Mouse (Mus musculus) liver, embryonic 11.5 days (tissue): ENCODE measurements at regions not wholly inside any gene's neighbourhood (a gene's known extent, or its start where the extent isn't known, plus 50 kb on each side); places are given as distances from the start of the nearest gene placed in this dataset.

Source experiments
- ATAC-seq: fragments of 200-750 bp; cut with Nextera tagmentation; replicated peaks from 2 replicates; pipeline ENCODE4 v1.8.0; 2017; ENCODE audit warnings: moderate number of reproducible peaks, mild to moderate bottlenecking, moderate TSS enrichment, moderate library complexity; ENCODE audit not compliant: low FRiP score
- DNase-seq: peaks from one replicate; pipeline ENCODE4 v3.0.0-alpha.2; 2017; ENCODE audit warnings: low spot score
- H3K27ac ChIP-seq: fragments of 300-500 bp; sonication (generic); 2 replicates; pipeline ENCODE4 v1.5.1; 2014; ENCODE audit warnings: mild to moderate bottlenecking, low read depth, low read length, control low read depth
- H3K27me3 ChIP-seq: fragments of 300-500 bp; sonication (generic); replicated peaks from 2 replicates; pipeline ENCODE4 v1.6.1; 2014; ENCODE audit warnings: low read length, mixed read lengths; ENCODE audit not compliant: control insufficient read depth, insufficient read depth
- H3K36me3 ChIP-seq: fragments of 300-500 bp; sonication (generic); 2 replicates; pipeline ENCODE4 v1.6.1; 2014; ENCODE audit warnings: mild to moderate bottlenecking, low read length, moderate library complexity, mixed read lengths; ENCODE audit not compliant: control insufficient read depth, insufficient read depth
- H3K4me1 ChIP-seq: fragments of 300-500 bp; sonication (generic); replicated peaks from 2 replicates; pipeline ENCODE4 v1.6.1; 2014; ENCODE audit warnings: low read length, mixed read lengths; ENCODE audit not compliant: control insufficient read depth, insufficient read depth
- H3K4me2 ChIP-seq: fragments of 300-500 bp; sonication (generic); 2 replicates; pipeline ENCODE4 v1.6.1; 2014; ENCODE audit warnings: mild to moderate bottlenecking, control low read depth, moderate library complexity
- H3K4me3 ChIP-seq: fragments of 300-500 bp; sonication (generic); 2 replicates; pipeline ENCODE4 v1.5.1; 2014; ENCODE audit warnings: low read depth, low read length, control low read depth
- H3K9ac ChIP-seq: fragments of 300-500 bp; sonication (generic); 2 replicates; pipeline ENCODE4 v1.6.1; 2014; ENCODE audit warnings: low read depth, low read length, control low read depth
- H3K9me3 ChIP-seq: fragments of 300-500 bp; sonication (generic); 2 replicates; pipeline ENCODE4 v1.6.1; 2016; ENCODE audit warnings: low read length, inconsistent platforms, mixed read lengths; ENCODE audit not compliant: control insufficient read depth
- WGBS: fragments of 180-500 bp; shearing (Covaris S2); extraction: QIAGEN DNeasy Blood & Tissue Kit; methylation state at CpG from one replicate; pipeline ENCODE4 v1.1.7; 2014; 5-methylcytosine and 5-hydroxymethylcytosine counted together

DNA sequence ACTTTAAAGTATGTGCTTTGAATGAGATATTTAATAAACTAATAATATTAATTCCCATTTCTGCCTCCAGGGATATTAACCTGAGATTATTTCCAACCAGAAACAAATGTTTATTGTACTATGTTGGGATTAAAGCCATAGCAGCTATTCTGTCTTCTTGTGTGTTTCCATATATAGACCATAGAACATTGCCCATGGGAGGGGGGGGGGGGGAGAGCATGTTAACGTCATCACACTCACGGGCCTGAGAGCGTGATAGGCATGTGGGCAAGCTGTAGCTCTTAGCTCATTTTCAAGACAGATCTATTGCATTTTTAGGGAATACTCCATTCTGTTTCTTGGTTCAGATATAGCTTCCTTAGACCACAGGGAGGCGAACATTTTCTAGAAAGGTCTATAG, 149.8 kb upstream of the Tgfbr2 start:
- H3K9me3 ChIP-seq = no peaks in the 10 kb centered on the region
- H3K4me2 ChIP-seq = no peak overlapping the region
- H3K27me3 ChIP-seq = no peaks in the 10 kb centered on the region
- H3K36me3 ChIP-seq = no peaks in the 10 kb centered on the region
- no peak overlapping the region for H3K9ac ChIP-seq
- no peak overlapping the region for H3K27ac ChIP-seq
- H3K4me1 ChIP-seq = no peaks in the 10 kb centered on the region
- H3K4me3 ChIP-seq = no peak overlapping the region
- ATAC-seq (no peak), DNase-seq (no peak)
- 80% methylated on average over 4 of the region's 4 CpGs for WGBS

DNA sequence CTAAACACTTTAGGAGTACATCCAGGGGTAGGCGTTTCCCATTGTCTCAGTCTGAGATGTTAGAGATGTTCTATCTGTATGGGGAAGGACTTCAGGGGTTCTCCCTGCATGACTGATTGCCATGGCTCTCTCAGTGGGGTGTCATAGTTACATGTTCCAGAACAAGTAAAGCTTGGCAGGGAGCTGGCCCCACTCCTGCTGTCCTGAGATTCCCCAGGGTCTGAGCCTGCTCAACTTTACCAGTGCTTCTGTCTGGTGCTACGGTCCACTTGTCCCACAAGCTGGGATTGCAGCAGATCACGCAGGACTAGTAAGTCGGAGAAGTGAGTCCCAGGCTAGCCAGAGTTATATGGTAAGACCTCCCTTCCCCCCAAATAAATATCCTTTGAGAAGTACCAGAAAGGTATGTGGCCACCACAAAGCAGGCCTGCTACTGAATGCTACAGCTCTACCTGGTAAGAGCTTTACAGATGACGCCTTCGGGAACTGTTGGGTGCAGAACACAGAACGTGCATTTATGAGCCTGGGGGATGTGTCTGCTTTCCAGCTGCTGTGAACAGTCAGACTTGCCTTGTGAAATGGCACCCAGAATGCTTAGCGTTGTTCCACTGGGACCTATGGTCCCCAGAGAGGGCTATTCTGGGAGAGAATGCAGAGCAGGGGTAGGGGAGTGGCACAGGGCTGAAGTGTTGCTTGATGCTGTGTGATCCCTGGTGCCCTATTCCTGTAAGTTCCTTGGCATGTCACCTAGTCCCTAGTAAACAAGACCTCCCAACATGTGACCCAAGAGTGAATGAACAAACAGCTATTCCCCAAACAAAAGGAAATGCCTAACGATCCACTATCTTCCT, 148.9 kb upstream of the Tgfbr2 start:
- Histone ChIP-seq H3K27me3 (no peaks in the 10 kb centered on the region), H3K27ac (no peak overlapping the region), H3K9me3 (no peaks in the 10 kb centered on the region), H3K4me3 (no peak overlapping the region), H3K9ac (no peak overlapping the region), H3K36me3 (no peaks in the 10 kb centered on the region), H3K4me1 (no peaks in the 10 kb centered on the region), H3K4me2 (no peak overlapping the region)
- DNase-seq (no peak), ATAC-seq (no peak)
- 77% methylated on average over 9 of the region's 9 CpGs for WGBS

DNA sequence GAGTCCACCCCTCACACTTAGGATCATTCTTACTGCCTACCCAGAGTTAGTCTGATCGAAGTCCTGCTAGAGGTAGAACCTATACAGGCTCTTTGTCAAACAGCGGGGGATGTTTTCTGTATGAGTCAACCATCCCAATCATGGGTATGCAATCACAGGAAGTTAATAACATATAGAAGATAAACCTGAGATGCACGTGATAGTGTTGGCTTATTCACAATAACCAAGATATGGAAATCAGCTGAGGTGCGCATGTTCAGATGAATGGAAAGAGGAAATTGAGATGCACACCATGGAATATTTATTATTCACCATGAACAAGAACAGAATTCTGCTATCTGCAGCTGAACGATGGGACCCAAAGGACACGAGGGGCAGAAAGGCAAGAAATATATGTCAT, 146.7 kb upstream of the Tgfbr2 start:
- WGBS = 84% methylated on average over 6 of the region's 6 CpGs
- Histone ChIP-seq H3K4me2 (no peak overlapping the region), H3K4me1 (no peaks in the 10 kb centered on the region), H3K36me3 (no peaks in the 10 kb centered on the region), H3K4me3 (no peak overlapping the region), H3K27me3 (no peaks in the 10 kb centered on the region), H3K9ac (no peak overlapping the region), H3K27ac (no peak overlapping the region), H3K9me3 (no peaks in the 10 kb centered on the region)
- DNase-seq (no peak), ATAC-seq (no peak)

DNA sequence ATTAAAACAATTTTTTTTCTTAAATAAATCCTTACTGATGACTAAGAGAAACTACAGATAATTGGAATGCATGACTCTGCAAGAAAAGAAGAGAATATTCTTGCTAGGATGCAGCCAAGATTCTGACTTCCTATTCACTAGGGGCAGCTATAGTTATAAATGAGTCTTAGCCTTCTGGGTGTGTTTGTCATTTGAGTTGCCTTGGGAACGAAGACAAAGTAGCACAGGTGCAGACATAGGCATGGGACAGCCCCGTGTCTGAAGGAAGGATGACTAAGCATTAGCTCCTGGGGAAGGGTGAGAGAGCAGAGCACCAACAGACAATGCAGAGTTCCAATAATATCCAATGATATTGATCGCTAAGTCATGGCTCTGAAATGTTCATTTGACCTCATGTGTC, 144.3 kb upstream of the Tgfbr2 start:
- no peaks in the 10 kb centered on the region for H3K9me3 ChIP-seq
- H3K36me3 ChIP-seq = no peaks in the 10 kb centered on the region
- H3K9ac ChIP-seq = no peak overlapping the region
- H3K4me2 ChIP-seq = no peak overlapping the region
- no peak overlapping the region for H3K4me3 ChIP-seq
- 71% methylated on average over 3 of the region's 3 CpGs for WGBS
- H3K27me3 ChIP-seq = no peaks in the 10 kb centered on the region
- DNase-seq (no peak), ATAC-seq (no peak)
- no peaks in the 10 kb centered on the region for H3K4me1 ChIP-seq
- H3K27ac ChIP-seq = no peak overlapping the region

DNA sequence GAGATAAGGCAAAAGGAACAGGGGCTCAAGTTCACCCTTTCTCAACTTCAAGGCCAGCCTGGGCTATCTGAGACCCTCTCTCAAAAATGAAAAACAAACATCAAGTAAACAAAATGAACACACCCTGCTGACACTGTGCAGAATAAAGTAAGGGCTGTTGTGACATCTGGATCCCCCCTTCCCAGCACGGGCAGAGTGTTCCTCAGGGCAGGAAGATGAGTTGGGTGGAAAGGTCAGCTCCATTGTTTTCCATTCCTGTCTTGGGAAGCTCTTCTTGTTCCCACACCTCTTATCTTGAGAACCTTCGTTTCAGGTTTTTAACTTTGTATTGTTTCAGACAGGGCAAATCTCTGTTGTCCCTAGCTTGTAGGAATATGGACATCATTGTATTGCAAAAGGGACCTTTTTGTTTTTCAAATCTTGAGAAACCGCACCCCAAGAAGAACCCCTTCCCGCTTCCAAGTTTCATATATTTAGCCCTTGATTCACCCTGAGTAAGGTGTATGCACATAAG, 141.5 kb upstream of the Tgfbr2 start:
- no peak for DNase-seq
- H3K9ac ChIP-seq = no peak overlapping the region
- WGBS = 73% methylated on average over 4 of the region's 4 CpGs
- no peak overlapping the region for H3K27ac ChIP-seq
- H3K27me3 ChIP-seq = no peaks in the 10 kb centered on the region
- H3K36me3 ChIP-seq = no peaks in the 10 kb centered on the region
- H3K4me1 ChIP-seq = no peaks in the 10 kb centered on the region
- no peak overlapping the region for H3K4me3 ChIP-seq
- no peak overlapping the region for H3K4me2 ChIP-seq
- no peaks in the 10 kb centered on the region for H3K9me3 ChIP-seq
- ATAC-seq = no peak

DNA sequence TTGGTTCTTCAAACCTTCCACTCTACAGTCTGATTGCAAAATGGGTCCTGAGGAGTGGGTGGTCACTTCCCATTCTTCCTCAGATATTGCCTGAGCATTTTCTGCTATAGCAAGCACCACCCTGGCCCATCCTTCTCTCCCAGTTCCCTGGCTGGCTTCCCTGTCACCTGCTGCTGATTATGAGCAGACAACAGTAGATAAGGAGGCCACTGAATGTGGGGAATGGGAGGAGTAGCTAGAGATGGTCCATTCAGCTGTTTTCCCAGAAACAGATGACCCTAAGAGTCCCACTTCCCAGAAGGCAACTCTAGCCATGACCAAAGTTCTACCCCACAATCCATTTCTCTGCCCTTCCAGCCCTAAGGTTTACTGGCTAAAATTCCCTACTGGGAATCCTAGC, 139.6 kb upstream of the Tgfbr2 start:
- ATAC-seq = no peak
- no peaks in the 10 kb centered on the region for H3K9me3 ChIP-seq

DNA sequence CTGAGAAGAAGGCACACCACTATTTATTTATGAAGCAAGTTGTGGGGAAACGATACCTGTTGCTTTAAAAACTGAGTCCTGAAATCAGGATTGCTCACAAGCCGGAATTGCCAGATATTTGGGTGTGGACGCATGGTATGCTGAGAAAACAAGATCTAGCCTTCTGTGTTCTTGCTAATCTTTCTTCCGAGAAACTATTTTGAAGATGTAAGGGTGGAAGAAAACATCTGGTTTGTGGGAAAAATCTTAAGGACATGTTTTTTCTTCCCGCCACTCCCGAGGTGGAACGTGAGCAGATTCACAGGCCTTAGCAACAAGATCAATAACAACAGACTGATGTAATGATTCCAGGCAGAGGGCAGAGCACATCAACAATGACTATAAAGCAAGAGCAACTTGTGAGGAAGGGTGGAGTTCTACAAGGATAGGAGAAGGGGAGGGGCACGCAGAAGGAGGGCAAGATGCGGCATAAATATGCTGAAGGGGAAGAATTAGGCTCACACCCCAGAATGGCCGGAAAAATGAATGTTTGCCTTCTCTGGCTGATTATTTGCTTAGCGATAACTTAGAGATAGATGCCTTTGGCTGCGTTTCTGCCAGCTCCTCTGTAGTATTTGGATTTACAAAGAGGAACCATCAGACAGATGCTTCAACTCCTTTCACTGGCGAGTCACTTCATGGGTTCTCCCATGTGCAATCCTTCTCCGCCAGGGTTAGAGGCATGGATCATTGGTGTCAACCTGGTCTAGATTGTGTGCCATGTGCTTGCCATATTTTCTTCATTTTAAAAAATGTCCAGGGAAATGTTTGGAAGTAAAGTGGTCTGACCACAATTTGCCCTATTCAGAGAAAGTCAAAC, 139.0 kb upstream of the Tgfbr2 start:
- H3K9ac ChIP-seq = no peak overlapping the region
- no peak for ATAC-seq
- WGBS = 74% methylated on average over 14 of the region's 14 CpGs
- H3K4me1 ChIP-seq = no peaks in the 10 kb centered on the region
- H3K36me3 ChIP-seq = no peaks in the 10 kb centered on the region
- H3K27ac ChIP-seq = no peak overlapping the region
- no peak for DNase-seq
- H3K4me3 ChIP-seq = no peak overlapping the region
- H3K4me2 ChIP-seq = no peak overlapping the region
- H3K27me3 ChIP-seq = no peaks in the 10 kb centered on the region
- no peaks in the 10 kb centered on the region for H3K9me3 ChIP-seq

More for the DNA sequence above, 139.6 kb upstream of the Tgfbr2 start:
- DNase-seq = no peak
- no peaks in the 10 kb centered on the region for H3K4me1 ChIP-seq
- no peak overlapping the region for H3K4me3 ChIP-seq
- no peak overlapping the region for H3K27ac ChIP-seq
- H3K4me2 ChIP-seq = no peak overlapping the region
- H3K36me3 ChIP-seq = no peaks in the 10 kb centered on the region
- no peaks in the 10 kb centered on the region for H3K27me3 ChIP-seq
- no peak overlapping the region for H3K9ac ChIP-seq

DNA sequence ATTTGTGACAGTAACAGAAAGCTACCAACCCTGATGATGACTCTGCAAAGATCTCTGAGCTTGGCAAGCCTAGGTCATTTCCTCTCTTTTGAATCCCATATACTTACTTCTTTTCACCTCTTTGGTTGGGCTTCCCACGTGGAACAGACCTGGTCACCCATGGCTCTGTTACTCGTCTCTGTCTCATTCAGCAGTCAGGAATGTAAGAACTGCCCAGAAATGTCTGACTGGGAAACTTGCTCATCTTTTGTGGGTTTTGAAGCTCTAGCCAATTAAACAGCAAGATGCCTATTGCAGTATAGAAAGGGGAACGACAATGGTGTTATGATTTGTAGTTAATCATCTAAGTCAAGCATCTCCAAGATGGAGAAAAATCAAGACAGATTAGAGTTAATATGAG, 136.2 kb upstream of the Tgfbr2 start:
- no peak overlapping the region for H3K27ac ChIP-seq
- no peak overlapping the region for H3K4me3 ChIP-seq
- H3K4me1 ChIP-seq = no peaks in the 10 kb centered on the region
- no peak overlapping the region for H3K4me2 ChIP-seq
- ATAC-seq (no peak), DNase-seq (no peak)
- no peaks in the 10 kb centered on the region for H3K27me3 ChIP-seq
- WGBS = 60% methylated on average over 3 of the region's 3 CpGs
- H3K9me3 ChIP-seq = no peaks in the 10 kb centered on the region
- no peaks in the 10 kb centered on the region for H3K36me3 ChIP-seq
- no peak overlapping the region for H3K9ac ChIP-seq
